Mouse (Mus musculus) B cell, adult 62 days (primary cell): ENCODE data around the gene Pde1b. TPM values are rescaled to one million over a fixed set of nuclear protein-coding genes. Genes with fewer than 3 reads are reported as not detected.

Experiments
- total RNA-seq: library from RNA; stranded (reverse); gene quantifications from 4 replicates; pipeline ENCODE4 v1.2.4, GENCODE M21; 2023

The Pde1b gene
- 48.1 to 56.0 TPM (median 52.4 TPM) in 4 replicates for total RNA-seq

GRCm38 (mm10) chr15:103502435-103503250, at the start of gene Pde1b:
TSS of gene Pde1b (plus strand) at chr15:103503034.

GRCm38 (mm10) chr15:103453551-103454218, 49.1 kb upstream of the Pde1b start, which contains the start of gene Nckap1l:
TSS of gene Nckap1l (plus strand) at chr15:103453794.

GRCm38 (mm10) chr15:103537822-103538213, 35.0 kb downstream of the Pde1b start, which contains the start of gene Ppp1r1a:
TSS of gene Ppp1r1a (minus strand) at chr15:103538003.

GRCm38 (mm10) chr15:103564981-103565380, 62.1 kb downstream of the Pde1b start, which contains the start of gene Glycam1:
TSS of gene Glycam1 (minus strand) at chr15:103565081.

Other genes starting within 250 kb of the Pde1b start
- 0.49 to 1.3 TPM in 2 of 4 replicates, not detected in the others for gene Nfe2, start 244.6 kb upstream of the Pde1b start, total RNA-seq
- gene Copz1, start 230.3 kb upstream of the Pde1b start, total RNA-seq, result 73.8 to 84.0 TPM (median 78.4 TPM) in 4 replicates
- not detected in 4 replicates for gene Gpr84, start 192.4 kb upstream of the Pde1b start, total RNA-seq
- 20.9 to 25.5 TPM (median 24.3 TPM) in 4 replicates for gene Zfp385a, start 162.9 kb upstream of the Pde1b start, total RNA-seq
- 0.37 to 0.75 TPM (median 0.56 TPM) in 3 of 4 replicates, not detected in the other for gene Itga5, start 136.3 kb upstream of the Pde1b start, total RNA-seq
- not detected in 4 replicates for gene Gtsf1, start 72.6 kb upstream of the Pde1b start, total RNA-seq
- not detected in 4 replicates for gene Gtsf2, start 54.6 kb upstream of the Pde1b start, total RNA-seq
- gene Nckap1l, start 49.2 kb upstream of the Pde1b start, total RNA-seq, result 259 to 267 TPM (median 264 TPM) in 4 replicates
- gene Ppp1r1a, start 35.0 kb downstream of the Pde1b start, total RNA-seq, result not detected in 4 replicates
- not detected in 4 replicates for gene Glycam1, start 62.0 kb downstream of the Pde1b start, total RNA-seq